Mouse (Mus musculus): ENCODE data around the gene Agpat2.

GRCm38 (mm10) chr2:26611896-26612295 is 7.7 kb upstream of the Agpat2 start:
- TF ChIP-seq POLR2A (IDR thresholded peaks at IDR 0.05; ENCODE audit: low read depth, low read length), result no peak
- no peak for TF ChIP-seq CTCF (IDR thresholded peaks at IDR 0.05; ENCODE audit: extremely low read depth, insufficient read length, insufficient replicate concordance, low read depth, low read length)
